ENCODE assay signal across 16 mouse cellular contexts in the genomic region with DNA sequence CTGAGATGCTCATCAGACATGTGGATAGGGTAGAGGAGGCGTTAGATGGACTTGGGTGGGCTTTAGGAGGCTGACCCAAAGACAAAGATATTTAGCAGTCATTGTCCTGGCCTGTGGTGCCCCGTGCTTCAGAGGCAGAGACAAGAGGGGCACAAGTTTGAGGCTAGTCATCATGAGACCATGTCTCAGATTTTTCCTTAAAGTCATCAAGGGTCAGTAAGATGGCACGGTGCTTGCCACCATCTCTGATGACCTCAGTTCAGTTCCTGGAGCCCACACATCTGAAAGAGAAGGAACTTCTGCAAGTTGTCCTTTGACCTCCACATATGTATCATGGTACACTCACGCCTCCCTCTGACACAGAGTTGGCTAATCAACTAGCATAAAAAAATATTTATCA.
"Had no signal": no experiment of that assay in that cellular context is flagged by ENCODE, and none has a peak within 500 bp of the region (broad histone marks: within the 10 kb centered on the region; RNA-seq: fewer than 3 reads in every experiment).

No protein-coding gene starts in this region.

- H3K9me3 ChIP-seq: kidney, embryonic 15.5 days; limb, embryonic 12.5 days; midbrain, embryonic 13.5 days; neural tube, embryonic 13.5 days had no signal

- ATAC-seq: inflammation-experienced regulatory T-cells, adult 6 months; midbrain, embryonic 13.5 days had no signal

- H3K4me2 ChIP-seq: kidney, embryonic 15.5 days; limb, embryonic 12.5 days; midbrain, embryonic 13.5 days; neural tube, embryonic 13.5 days had no signal

- H3K4me3 ChIP-seq: kidney, embryonic 15.5 days; limb, embryonic 12.5 days; midbrain, embryonic 13.5 days; neural tube, embryonic 13.5 days had no signal

- H3K27me3 ChIP-seq: kidney, embryonic 15.5 days; limb, embryonic 12.5 days; midbrain, embryonic 13.5 days; neural tube, embryonic 13.5 days had no signal

- H3K36me3 ChIP-seq: kidney, embryonic 15.5 days; limb, embryonic 12.5 days; midbrain, embryonic 13.5 days; neural tube, embryonic 13.5 days had no signal

- DNase-seq: kidney, adult 18-20 months; kidney, postnatal 25 days; liver; lung, adult 2 months; lung, postnatal 10 days; right cerebral cortex, adult 18-20 months; right cerebral cortex, postnatal 25 days; thymus, adult 18-20 months; thymus, postnatal 14 days had no signal

- H3K9ac ChIP-seq: kidney, embryonic 15.5 days; limb, embryonic 12.5 days; liver, embryonic 14.5 days; midbrain, embryonic 13.5 days; neural tube, embryonic 13.5 days had no signal

- H3K27ac ChIP-seq: kidney, embryonic 15.5 days; limb, embryonic 12.5 days; liver, embryonic 14.5 days; macrophage; midbrain, embryonic 13.5 days; neural tube, embryonic 13.5 days had no signal

- H3K4me1 ChIP-seq: kidney, embryonic 15.5 days; limb, embryonic 12.5 days; midbrain, embryonic 13.5 days; neural tube, embryonic 13.5 days had no signal
